Mouse (Mus musculus): ENCODE data around the gene Try4.
"Not testable (repeated sequence)": the region's sequence is repeated elsewhere in the genome, so short reads cannot be mapped to it uniquely, and the experiment has no call there.

Try4 gene

DNA sequence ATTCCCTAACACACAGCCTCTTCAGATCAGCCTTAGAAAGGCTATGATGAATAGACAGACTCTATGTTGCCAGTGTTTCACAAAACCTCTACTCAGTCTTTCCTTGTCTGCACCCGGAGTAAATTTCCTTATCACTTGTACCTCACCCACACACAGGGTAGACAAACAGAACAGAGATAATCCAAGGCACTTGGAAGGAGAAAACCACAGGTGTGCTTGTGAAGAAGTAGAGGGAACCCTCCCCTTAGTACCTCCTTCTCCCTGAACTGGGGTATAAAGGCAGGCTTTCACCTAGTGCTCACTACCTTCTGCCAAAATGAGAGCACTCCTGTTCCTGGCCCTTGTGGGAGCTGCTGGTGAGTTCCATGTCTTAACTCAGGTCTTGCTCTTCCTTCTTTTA is at the start of gene Try4:
Try4 (plus strand) TSS at position 301 of the 400 bp plus-strand sequence.
- DNase-seq (ENCODE audit: low spot score), result no peak

DNA sequence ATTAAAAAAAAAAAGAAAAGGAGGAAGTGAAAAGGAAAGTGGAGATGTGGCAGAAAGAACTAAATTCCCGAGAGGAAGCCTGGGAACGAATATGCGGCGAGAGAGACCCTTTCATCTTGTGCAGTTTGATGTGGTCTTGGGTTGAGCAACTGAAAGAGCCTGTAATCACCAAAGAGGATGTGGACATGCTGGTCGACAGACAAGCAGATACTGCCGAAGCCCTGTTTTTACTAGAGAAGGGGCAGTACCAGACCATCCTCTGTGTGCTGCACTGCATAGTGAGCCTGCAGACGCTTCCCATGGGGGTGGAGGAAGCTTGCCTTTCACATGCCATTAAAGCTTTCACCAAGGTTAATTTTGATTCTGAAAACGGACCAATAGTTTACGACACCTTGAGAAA is 48.8 kb upstream of the Try4 start:
- DNase-seq (ENCODE audit: low spot score), result not testable (repeated sequence)

DNA sequence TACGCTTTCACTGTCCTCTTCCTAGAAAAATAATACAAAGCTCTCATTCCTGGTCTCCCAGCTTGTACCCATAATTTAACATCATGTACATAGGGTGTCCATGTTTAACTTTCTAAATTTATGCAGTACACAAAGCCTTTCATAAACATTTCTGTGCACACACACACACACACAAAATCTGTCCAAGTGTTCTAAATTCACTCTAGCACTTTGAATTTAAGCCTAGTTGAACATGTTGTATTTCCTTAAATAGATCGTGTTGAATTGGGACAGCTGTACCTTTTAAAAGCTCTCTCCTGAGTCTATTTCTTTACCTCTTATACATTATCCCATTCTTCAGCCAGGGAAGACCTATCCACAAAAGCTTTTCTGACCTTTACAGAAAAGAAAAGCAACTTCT is 45.6 kb upstream of the Try4 start:
- no peak for DNase-seq (ENCODE audit: low spot score)

DNA sequence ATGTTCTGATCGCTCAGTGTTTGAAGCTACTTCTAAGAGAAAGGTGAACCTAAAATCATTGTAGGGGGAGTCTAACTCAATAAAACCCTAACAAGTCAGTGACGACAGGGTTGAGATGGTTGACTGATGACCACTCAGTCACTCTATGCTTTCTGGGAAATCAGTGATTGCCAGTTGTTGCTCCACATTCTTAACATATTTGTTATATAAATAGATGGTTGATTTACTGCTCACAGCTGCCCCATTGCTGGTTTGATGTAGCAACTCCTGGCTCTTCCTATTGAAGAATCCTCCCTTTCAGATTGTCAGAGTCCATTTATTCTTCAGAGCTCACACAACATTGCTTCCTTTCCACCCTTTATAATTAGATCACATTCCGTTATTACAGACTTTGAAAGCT is 44.6 kb upstream of the Try4 start:
- no peak for DNase-seq (ENCODE audit: low spot score)

DNA sequence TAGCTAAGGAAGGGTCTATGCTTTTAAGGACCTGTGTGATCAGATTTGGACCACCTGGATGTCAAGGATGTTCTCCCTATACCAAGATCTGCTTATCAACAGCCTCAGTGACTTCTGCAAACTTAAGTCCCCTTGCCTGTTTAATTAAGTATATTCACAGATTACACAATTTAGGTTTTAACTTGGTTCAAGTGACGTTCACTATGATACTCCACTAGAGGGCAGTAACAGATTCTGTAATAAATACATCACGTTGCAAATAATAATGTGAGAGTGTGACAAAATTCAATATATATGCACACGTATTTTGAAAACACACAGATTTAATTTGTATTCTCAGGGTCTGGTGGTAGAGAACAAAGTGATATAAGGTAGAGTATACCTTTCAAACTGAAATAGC is 39.3 kb upstream of the Try4 start:
- no peak for DNase-seq (ENCODE audit: low spot score)

DNA sequence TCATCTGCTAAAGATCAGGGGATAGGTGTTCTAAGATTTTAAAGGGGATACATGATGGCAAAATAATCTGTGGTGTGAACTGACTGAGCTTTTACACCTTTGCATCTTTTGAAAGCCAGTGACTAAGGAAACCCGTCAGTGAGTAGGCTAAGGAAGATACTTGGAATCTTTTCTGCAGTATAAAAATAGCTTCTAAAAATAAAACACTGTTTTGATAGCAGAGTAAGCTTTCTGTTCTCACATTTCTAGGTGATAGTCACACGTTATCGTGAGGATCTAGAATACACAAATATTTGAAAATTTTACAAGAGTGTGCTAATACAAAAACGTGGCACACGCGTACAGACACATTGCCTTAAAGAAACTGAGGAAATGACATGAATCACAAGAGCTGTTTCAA is 35.9 kb upstream of the Try4 start:
- no peak for DNase-seq (ENCODE audit: low spot score)

DNA sequence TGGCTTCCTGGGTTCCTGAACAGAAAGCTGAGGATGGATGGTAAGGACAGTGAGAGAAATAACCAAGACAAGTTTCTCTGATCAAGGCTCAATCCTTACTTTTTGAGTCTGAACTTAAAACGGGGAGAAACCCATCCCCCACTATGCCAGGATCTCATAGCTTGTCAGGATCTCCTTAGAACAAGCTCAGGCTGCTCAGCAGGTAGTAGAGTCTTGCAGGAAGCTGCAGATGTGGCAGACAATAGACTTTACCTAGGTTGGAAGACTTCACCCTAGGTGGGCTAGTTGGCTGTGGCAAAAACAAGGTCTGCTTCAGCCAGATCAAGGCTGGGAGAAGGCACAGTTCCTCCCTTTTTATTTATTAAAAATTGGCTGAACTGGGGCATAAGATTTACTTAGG is 3.8 kb upstream of the Try4 start:
- DNase-seq (ENCODE audit: low spot score), result no peak

DNA sequence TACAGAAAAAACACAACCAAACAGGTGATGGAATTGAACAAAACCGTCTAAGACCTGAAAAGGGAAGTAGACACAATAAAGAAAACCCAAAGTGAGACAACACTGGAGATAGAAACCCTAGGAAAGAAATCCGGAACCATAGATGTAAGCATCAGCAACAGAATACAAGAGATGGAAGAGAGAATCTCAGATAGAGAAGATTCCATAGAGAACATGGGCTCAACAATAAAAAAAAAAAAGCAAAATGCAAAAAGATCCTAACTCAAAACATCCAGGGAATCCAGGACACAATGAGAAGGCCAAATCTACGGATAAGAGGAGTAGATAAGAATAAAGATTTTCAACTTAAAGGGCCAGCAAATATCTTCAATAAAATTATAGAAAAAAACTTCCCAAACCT is 14.7 kb downstream of the Try4 start, which contains the start of gene Try5:
Try5 (minus strand) TSS at position 101 of the 400 bp plus-strand sequence.
- DNase-seq (ENCODE audit: low spot score), result not testable (repeated sequence)

DNA sequence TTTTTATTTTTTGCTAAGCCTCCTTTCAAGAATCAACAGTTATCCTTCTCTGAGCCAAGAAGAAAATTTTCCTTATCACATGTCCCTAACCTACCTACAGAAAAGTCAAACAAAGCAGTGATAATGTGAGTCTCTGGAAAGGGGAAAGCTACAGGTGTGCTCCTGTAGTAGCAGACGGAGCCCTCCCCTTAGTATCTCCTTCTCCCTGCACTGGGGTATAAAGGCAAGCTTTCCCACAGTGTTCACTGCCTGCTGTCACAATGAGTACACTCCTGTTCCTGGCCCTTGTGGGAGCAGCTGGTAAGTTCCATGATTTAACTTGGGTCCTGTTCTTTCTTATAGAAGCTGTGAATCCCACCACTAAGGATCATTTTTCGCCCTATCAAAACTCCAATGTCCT is 51.9 kb downstream of the Try4 start, which contains the start of gene Try10:
Try10 (plus strand) TSS at position 174 of the 400 bp plus-strand sequence.
- no peak for DNase-seq (ENCODE audit: low spot score)

All from testis, postnatal 14 days (tissue).